Mouse (Mus musculus) kidney, embryonic 16.5 days (tissue): Measurements from ENCODE around the gene Acox1. TPM values are rescaled to one million over a fixed set of nuclear protein-coding genes. Genes with fewer than 3 reads are reported as not detected.

ENCODE experiments used
- ATAC-seq: fragments of 200-750 bp; cut with Nextera tagmentation; 2 replicates; pipeline ENCODE4 v1.8.0; 2017; ENCODE audit warnings: moderate TSS enrichment; ENCODE audit not compliant: low FRiP score, low TSS enrichment
- H3K27ac ChIP-seq: fragments of 300-500 bp; sonication (generic); 2 replicates; pipeline ENCODE4 v1.5.1; 2014; ENCODE audit warnings: low read length
- H3K27me3 ChIP-seq: fragments of 300-500 bp; sonication (generic); 2 replicates; pipeline ENCODE4 v1.6.1; 2014; ENCODE audit warnings: low read length, control low read depth, mixed read lengths; ENCODE audit not compliant: insufficient read depth
- H3K36me3 ChIP-seq: fragments of 300-500 bp; sonication (generic); 2 replicates; pipeline ENCODE4 v1.6.1; 2014; ENCODE audit warnings: low read length, control low read depth, mixed read lengths; ENCODE audit not compliant: insufficient read depth
- H3K4me1 ChIP-seq: fragments of 300-500 bp; sonication (generic); 2 replicates; pipeline ENCODE4 v1.6.1; 2014; ENCODE audit warnings: low read length, control low read depth, mixed read lengths; ENCODE audit not compliant: insufficient read depth
- H3K4me2 ChIP-seq: fragments of 300-500 bp; sonication (generic); replicated peaks from 2 replicates; pipeline ENCODE4 v1.6.1; 2014; ENCODE audit warnings: low read depth, low read length
- H3K4me3 ChIP-seq: fragments of 300-500 bp; sonication (generic); 2 replicates; pipeline ENCODE4 v1.5.1; 2014; ENCODE audit warnings: mild to moderate bottlenecking, low read length
- H3K9ac ChIP-seq: fragments of 300-500 bp; sonication (generic); replicated peaks from 2 replicates; pipeline ENCODE4 v1.6.1; 2014; ENCODE audit warnings: low read length
- H3K9me3 ChIP-seq: fragments of 300-500 bp; sonication (generic); 2 replicates; pipeline ENCODE4 v1.6.1; 2016; ENCODE audit warnings: low read length, control low read depth
- WGBS: fragments of 180-500 bp; shearing (Covaris S2); extraction: QIAGEN DNeasy Blood & Tissue Kit; methylation state at CpG from one replicate; pipeline ENCODE4 v1.1.7; 2014; 5-methylcytosine and 5-hydroxymethylcytosine counted together
- polyA plus RNA-seq: library from polyadenylated mRNA; unstranded; fragments of >200 nt; fragmentation: Nextera tagmentation; extraction: Ambion mirVana; gene quantifications from 2 replicates; pipeline ENCODE4 v1.2.1, GENCODE M21; 2015

The Acox1 gene
- 46.1 and 48.8 TPM in 2 replicates for polyA plus RNA-seq

DNA sequence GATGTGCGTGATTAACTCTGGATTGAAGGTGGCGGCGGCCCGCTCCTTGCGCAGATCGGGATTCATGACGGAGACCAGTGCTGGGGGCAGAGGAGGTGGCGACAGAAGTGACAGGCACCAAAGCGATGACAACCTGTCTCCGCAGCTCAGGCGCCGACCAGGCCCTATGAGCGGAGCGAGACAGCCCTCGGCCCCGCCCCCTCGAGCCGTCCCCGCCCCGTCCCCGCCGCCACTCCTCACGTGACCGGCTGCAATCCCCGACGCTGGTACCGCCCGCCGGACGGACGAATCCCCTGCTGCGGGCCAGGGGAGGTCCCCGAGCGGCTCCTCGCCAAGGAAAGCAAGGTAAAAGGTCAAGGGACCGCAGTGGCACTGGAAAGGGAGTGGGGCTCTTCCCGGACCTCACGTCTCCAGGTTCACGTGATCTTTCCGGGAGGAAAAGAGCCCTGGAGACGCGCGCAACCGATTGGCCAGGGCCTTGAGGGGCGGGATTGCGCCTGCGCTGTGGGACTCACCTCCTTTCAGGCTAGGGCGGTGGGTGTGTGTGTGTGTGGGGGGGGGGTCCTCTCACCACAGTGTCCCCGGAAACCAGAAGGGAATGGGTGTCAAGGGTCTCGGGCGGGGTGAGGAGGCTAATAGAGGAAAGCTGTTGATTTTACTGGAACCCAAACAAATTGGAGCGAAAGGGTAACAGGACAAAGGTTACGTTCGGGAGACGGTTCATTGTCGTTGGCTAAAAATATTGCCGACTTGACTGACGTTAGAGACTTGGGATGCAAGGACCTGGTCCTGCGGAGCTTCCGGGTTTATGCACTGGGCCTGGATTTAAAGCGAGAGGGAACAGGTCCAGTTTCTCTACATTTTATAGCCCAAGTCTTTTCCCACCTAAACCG, at the start of gene Acox1, which contains the start of gene Ten1:
TSS of gene Acox1 (minus strand) at position 407 of the 893 bp plus-strand sequence.
TSS of gene Ten1 (plus strand) at position 217 of the 893 bp plus-strand sequence.
- ATAC-seq, result peak; percentile 97
- Histone ChIP-seq H3K4me2 (peak within 1 kb of the TSS; percentile 60), H3K4me3 (peak within 1 kb of the TSS; percentile 86), H3K27me3 (no peaks in the 10 kb centered on the region), H3K9ac (peak within 1 kb of the TSS; percentile 96), H3K27ac (peak within 1 kb of the TSS; percentile 98), H3K36me3 (peaks cover 10% of the 10 kb centered on the region), H3K4me1 (peaks cover 22% of the 10 kb centered on the region), H3K9me3 (no peaks in the 10 kb centered on the region)
- under 1% methylated on average over 62 of the region's 62 CpGs for WGBS

DNA sequence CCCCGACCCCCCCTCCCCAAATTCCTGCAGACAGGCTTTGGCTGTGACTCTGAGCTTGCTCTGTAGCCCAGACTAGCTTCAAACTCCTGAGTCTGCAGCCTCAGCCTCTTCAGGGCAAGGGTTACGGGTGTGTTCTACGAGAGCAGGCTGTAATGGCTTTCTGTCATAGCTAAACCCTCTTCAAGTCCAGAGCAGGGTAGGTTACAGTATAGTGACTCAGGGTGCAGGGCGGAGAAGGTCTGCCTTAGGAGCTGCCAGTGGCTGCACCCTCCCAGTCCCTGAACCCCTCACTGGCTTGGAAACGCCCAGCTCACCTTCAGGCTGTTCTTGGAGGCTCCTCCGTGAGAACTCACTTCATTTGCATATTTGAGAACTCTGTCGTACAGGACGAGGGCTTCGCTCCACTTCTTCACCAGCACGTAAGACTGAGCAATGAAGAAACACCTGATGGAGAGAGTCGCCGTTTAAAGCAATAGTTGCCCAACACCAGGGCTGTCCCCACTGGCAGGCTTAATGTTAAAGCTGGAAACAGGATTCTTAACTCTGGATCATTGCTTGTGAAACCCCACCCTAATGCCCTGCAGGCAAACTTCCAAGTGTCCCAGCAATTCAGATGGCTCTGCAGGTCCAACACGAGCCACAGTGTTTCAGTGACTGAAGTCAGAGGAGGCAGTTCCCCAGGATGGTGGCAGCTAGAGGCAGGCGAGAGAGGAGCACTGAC, 48.8 kb upstream of the Acox1 start:
- no peak overlapping the region for H3K27ac ChIP-seq

DNA sequence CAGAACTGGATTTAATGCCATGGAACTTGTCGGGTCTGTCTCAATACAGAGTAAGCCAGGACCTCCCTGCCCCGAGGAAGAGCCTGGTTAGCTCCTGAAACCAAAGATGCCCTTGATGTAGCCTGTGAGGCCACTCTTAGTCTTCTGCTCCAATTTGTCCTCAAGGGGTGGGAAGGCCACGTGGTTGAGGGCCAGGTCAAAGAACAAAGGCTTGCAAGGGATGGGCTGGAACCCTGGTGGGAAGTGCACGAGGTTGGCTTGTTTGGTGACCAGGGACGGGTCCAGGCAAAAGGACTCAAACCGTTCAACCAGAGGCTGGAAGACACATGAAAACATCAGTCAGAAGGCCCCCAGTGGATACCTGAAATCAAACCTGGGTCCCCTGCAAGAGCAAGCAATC, 46.8 kb upstream of the Acox1 start:
- no peak for ATAC-seq
- H3K36me3 ChIP-seq, result peaks cover 70% of the 10 kb centered on the region
- H3K4me2 ChIP-seq, result no peak overlapping the region
- H3K4me3 ChIP-seq, result no peak overlapping the region
- no peak overlapping the region for H3K27ac ChIP-seq
- no peak overlapping the region for H3K9ac ChIP-seq
- no peaks in the 10 kb centered on the region for H3K9me3 ChIP-seq
- no peaks in the 10 kb centered on the region for H3K27me3 ChIP-seq
- 65% methylated on average over 6 of the region's 6 CpGs for WGBS
- peaks cover 20% of the 10 kb centered on the region for H3K4me1 ChIP-seq

More for the DNA sequence above, 48.8 kb upstream of the Acox1 start:
- Histone ChIP-seq H3K36me3 (peaks cover 90% of the 10 kb centered on the region), H3K4me1 (peaks cover 5% of the 10 kb centered on the region; the same call in 1 of the 2 replicates), H3K4me2 (no peak overlapping the region), H3K9ac (no peak overlapping the region), H3K4me3 (no peak overlapping the region), H3K9me3 (no peaks in the 10 kb centered on the region), H3K27me3 (no peaks in the 10 kb centered on the region)
- 71% methylated on average over 14 of the region's 14 CpGs for WGBS
- no peak for ATAC-seq

DNA sequence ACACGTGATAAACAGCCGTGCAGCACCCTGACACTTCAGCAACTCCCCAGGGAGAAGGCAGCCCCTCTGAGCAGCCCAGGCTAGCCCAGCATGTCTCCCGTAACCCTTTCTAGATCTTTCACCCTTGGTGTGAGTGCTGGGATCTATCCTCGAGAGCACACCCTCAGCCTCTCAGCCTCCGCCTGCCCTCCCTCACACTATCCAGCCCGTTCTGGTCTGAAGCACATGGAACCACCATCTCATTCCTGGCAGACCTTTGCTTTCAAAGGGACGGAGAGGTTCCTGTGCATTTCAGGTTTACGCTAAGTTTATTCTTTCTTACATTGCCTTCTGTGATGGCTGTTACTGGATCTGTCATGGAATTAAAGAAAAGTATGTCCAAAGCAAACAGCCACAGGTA, 45.7 kb upstream of the Acox1 start:
- no peak overlapping the region for H3K4me2 ChIP-seq
- peaks cover 24% of the 10 kb centered on the region for H3K4me1 ChIP-seq
- WGBS, result 61% methylated on average over 8 of the region's 8 CpGs
- H3K9ac ChIP-seq, result no peak overlapping the region
- no peak overlapping the region for H3K4me3 ChIP-seq
- no peak overlapping the region for H3K27ac ChIP-seq
- peaks cover 60% of the 10 kb centered on the region for H3K36me3 ChIP-seq
- H3K27me3 ChIP-seq, result no peaks in the 10 kb centered on the region
- no peaks in the 10 kb centered on the region for H3K9me3 ChIP-seq
- ATAC-seq, result no peak

DNA sequence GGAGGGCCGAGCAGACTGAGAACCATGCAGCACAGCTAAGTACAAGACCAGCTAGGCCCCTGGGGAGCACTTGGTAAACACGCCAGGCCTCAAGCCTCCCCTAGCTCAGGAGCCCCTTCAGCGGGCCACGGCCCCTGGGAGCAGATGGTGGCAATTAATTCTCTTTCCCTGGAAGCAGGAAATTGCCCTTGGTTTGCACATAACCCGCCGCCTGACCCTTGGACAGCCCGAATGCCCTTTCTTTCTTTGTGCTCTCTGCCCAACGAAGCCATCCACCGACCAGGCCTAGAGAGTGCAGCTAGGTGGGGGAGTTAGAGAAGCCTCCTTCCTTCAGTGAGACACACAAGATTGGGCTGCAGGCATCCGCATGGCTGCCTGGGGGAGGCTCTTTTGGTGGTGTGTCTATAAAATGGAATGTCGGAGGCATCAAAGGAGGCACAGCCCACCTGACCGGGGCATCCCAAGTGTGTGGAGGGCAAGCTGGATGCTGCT, 42.9 kb upstream of the Acox1 start:
- Histone ChIP-seq H3K9ac (peak overlapping the region; percentile 26; the same call in 1 of the 2 replicates), H3K9me3 (no peaks in the 10 kb centered on the region), H3K27ac (peak overlapping the region; percentile 85), H3K36me3 (peaks cover 33% of the 10 kb centered on the region), H3K27me3 (peaks cover 9% of the 10 kb centered on the region), H3K4me3 (no peak overlapping the region), H3K4me2 (no peak overlapping the region), H3K4me1 (peaks cover 35% of the 10 kb centered on the region)
- peak; percentile 76 for ATAC-seq
- 15% methylated on average over 12 of the region's 12 CpGs for WGBS

DNA sequence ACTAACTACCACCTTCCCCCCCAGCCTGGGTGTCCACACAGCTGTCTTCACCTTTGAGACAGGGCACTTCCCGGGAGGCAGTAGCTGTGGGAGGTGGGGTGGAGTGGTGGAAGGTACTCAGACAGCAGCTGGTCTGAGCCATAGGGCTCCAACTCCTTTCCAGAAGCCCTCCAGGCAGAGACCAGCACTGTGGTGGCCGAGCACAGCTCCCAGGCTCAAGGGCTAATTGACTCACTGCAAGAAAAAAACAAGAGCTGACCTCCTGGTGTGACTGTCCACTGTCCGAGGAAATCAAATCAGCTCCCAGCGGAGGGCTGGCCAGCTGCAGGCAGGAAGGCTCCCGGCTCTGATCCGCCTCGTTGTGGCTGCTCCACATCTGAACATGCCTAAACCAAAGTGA, 41.0 kb upstream of the Acox1 start:
- Histone ChIP-seq H3K27ac (no peak overlapping the region), H3K36me3 (peaks cover 14% of the 10 kb centered on the region)
- no peak for ATAC-seq

DNA sequence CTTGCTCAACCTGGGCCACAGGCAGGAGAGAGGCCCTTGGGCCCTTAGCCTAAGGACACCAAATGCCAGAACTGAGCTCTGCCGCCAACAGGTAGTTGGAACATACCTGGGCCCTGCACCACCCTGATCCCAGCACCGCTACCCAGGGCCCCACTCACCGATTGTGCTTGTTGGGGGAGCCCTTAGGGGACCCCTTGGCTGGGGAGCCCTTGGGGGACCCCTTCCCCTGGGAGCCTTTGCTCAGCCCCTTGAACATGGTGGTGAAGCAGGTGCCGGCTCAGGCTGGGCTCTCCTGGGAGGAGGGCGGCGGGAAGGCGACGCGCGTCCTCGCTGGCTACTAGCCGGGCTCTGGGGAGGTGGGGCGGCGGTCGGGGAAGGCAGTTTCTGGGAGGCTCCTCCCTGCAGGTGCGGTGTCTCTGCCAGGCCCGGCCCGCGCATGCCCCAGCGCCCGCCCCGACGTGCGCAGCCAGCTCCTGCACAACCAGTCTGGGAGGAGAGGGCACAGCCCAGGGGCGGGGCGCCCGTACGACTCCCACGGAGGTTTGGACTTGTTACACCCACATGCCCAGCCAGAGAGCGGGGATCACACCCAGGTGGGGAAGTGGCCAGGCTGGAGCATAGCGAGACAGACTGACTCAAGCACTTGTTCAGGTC, 39.0 kb upstream of the Acox1 start, which contains the start of gene Evpl:
TSS of gene Evpl (minus strand) at position 336 of the 654 bp plus-strand sequence.
- H3K36me3 ChIP-seq, result no peaks in the 10 kb centered on the region
- peaks cover 32% of the 10 kb centered on the region for H3K4me1 ChIP-seq
- no peaks in the 10 kb centered on the region for H3K9me3 ChIP-seq
- peak within 1 kb of the TSS; percentile 61 for H3K4me2 ChIP-seq
- H3K27me3 ChIP-seq, result peaks cover 12% of the 10 kb centered on the region
- ATAC-seq, result peak; percentile 86
- 8% methylated on average over 30 of the region's 31 CpGs for WGBS
- peak within 1 kb of the TSS; percentile 40 for H3K4me3 ChIP-seq
- H3K27ac ChIP-seq, result 0 out of 2 replicates have a peak within 1 kb of the TSS, but pooled peaks have one; percentile 0
- peak within 1 kb of the TSS; percentile 60 for H3K9ac ChIP-seq

More for the DNA sequence above, 41.0 kb upstream of the Acox1 start:
- Histone ChIP-seq H3K27me3 (peaks cover 9% of the 10 kb centered on the region), H3K9me3 (no peaks in the 10 kb centered on the region), H3K9ac (no peak overlapping the region), H3K4me2 (no peak overlapping the region), H3K4me3 (no peak overlapping the region), H3K4me1 (peaks cover 35% of the 10 kb centered on the region)
- WGBS, result 16% methylated on average over 7 of the region's 7 CpGs

DNA sequence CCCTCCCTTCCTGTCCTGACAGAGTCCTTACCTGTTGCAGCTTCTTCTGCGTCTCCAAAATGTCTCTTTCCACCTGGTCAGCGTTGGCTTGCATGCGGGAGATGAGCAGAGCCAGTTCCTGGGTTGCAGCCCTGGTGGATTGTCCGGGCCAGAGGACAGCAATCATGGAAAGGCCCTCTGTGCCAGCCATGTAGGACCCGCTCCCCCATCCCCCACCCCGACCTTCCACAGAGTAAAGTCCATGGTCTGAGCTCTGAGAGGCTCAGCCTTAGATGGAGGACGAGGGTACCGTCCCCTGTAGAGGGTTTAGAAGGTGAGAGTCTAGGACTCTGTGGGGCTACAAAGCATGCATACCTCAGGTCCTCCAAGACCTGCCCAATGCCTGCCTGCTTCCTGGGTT, 36.1 kb upstream of the Acox1 start:
- Histone ChIP-seq H3K36me3 (no peaks in the 10 kb centered on the region), H3K4me2 (no peak overlapping the region), H3K27ac (no peak overlapping the region), H3K4me3 (no peak overlapping the region), H3K4me1 (peaks cover 14% of the 10 kb centered on the region), H3K27me3 (peaks cover 12% of the 10 kb centered on the region), H3K9ac (no peak overlapping the region), H3K9me3 (no peaks in the 10 kb centered on the region)
- 83% methylated on average over 8 of the region's 8 CpGs for WGBS
- no peak for ATAC-seq

DNA sequence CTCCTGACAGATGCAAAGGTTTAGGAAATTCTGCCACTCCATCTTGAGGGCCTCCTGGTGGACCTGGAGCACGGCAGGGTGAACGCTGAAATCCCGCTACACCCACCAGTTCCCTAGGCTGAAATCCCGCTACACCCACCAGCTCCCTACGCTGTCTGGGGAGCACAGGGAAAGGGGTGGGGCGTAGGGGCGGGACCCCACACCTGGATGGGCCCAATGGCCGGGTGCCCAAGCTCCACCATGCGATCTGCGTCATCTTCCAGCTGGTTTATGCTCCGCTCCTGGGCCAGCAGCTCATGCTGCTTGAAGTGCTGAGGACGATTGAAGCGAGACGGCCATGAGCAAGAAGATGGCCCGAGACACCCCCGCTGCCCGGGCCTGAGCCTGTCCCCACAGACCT, 33.6 kb upstream of the Acox1 start:
- Histone ChIP-seq H3K9me3 (no peaks in the 10 kb centered on the region), H3K27ac (no peak overlapping the region), H3K36me3 (no peaks in the 10 kb centered on the region), H3K9ac (peak overlapping the region; percentile 39), H3K4me2 (peak overlapping the region; percentile 8), H3K4me1 (0 out of 2 replicates have a peak, but pooled peaks cover 3% of the 10 kb centered on the region), H3K27me3 (peaks cover 7% of the 10 kb centered on the region; the same call in 1 of the 2 replicates), H3K4me3 (no peak overlapping the region)
- peak; percentile 1; the same call in 1 of the 2 replicates for ATAC-seq
- WGBS, result 28% methylated on average over 16 of the region's 17 CpGs
